Mouse (Mus musculus) stomach, postnatal 0 days (tissue): ENCODE results near the gene Eif5a.

Experiments
- CTCF ChIP-seq: IDR thresholded peaks from 2 replicates; pipeline ENCODE4 v1.5.1; 2016; ENCODE audit warnings: antibody characterized with exemption, low read depth, mild to moderate bottlenecking, moderate library complexity
- EP300 ChIP-seq: optimal IDR thresholded peaks from 2 replicates; pipeline ENCODE3; 2016; ENCODE audit warnings: antibody characterized with exemption

GRCm38 (mm10) chr11:69904311-69904710 lies 17.4 kb downstream of the Eif5a start:
- TF ChIP-seq CTCF (no peak), EP300 (no peak)
